Mouse (Mus musculus) G1E (cell line): ENCODE data around the gene Rlf.

Source experiments
- CTCF ChIP-seq: IDR thresholded peaks from 2 replicates; pipeline ENCODE4 v1.5.1; 2012; ENCODE audit warnings: low read depth, low read length, inconsistent platforms, mixed read lengths
- GATA1 ChIP-seq: IDR thresholded peaks from 2 replicates; pipeline ENCODE4 v1.6.1; 2012; ENCODE audit warnings: borderline replicate concordance, low read length, inconsistent platforms, mixed read lengths
- POLR2AphosphoS5 ChIP-seq: IDR thresholded peaks from 2 replicates; pipeline ENCODE4 v1.6.1; 2012; ENCODE audit warnings: low read depth, low read length, inconsistent platforms; ENCODE audit not compliant: insufficient replicate concordance
- TAL1 ChIP-seq: conservative IDR thresholded peaks from 2 replicates; pipeline ENCODE4 v1.6.1; 2012; ENCODE audit warnings: low read depth, low read length, inconsistent platforms, mixed read lengths

DNA sequence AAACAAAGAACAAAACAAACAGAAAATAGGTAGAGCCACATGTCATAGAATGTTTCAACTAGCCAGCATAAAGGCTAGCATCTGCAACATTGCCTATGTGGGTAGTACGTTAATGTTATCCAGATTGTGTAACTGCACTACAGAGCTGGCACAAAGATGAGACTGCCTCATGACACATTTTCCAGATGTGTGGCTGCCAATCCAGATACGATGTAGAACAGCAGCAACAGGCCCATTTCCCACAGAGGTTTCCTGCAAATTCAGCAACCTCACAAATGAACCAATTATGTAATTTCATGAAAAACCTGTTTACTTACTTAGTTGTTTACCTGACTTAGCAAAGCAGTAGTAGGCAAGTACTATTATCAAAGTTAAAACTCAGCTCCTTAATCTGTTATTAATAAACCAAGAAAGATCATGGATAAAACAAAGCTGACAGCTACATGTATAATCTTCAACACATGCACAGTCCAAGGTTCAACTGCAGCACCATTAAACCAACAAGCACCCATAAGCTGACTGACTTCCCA lies 51.3 kb downstream of the Rlf start:
- TF ChIP-seq CTCF (no peak), POLR2AphosphoS5 (no peak), GATA1 (no peak), TAL1 (no peak)
